Mouse (Mus musculus): ENCODE measurements around the gene Cadps2. TPM values are rescaled to one million over a fixed set of nuclear protein-coding genes. Genes with fewer than 3 reads are reported as not detected.

The Cadps2 gene
- total and polyA plus RNA-seq, 3 experiments: not detected

GRCm38 (mm10) chr6:23678172-23678571 lies 161.0 kb downstream of the Cadps2 start:
- Histone ChIP-seq H3K9me3 (replicated peaks; ENCODE audit: low read length) (no peaks in the 10 kb centered on the region), H3K4me2 (ENCODE audit: insufficient read depth, low read depth, poor library complexity, severe bottlenecking) (no peak overlapping the region), H3K36me3 (replicated peaks in 1 of 2; ENCODE audit: control insufficient read depth in 1 of 2, insufficient read depth in 1 of 2, low read length in 1 of 2) (no peaks in the 10 kb centered on the region), H3K4me1 (ENCODE audit: control insufficient read depth in 1 of 2, insufficient read depth in 2 of 2) (no peaks in the 10 kb centered on the region), H3K27ac (ENCODE audit: insufficient read depth, low read depth) (no peak overlapping the region), H3K4me3 (replicated peaks in 1 of 3; ENCODE audit: low read depth in 2 of 3, low read length in 2 of 3, poor library complexity in 1 of 3) (no peak overlapping the region), H3K79me2 (replicated peaks; ENCODE audit: control insufficient read depth, extremely low read depth, insufficient read depth, poor library complexity, severe bottlenecking) (no peaks in the 10 kb centered on the region), H3K9ac (ENCODE audit: insufficient read depth, low read depth) (no peak overlapping the region), H3K27me3 (replicated peaks) (no peaks in the 10 kb centered on the region)
- DNase-seq (ENCODE audit: extremely low read depth): no peak
- TF ChIP-seq NELFE (IDR thresholded peaks at IDR 0.05; ENCODE audit: low read depth, low read length) (no peak), KAT2A (IDR thresholded peaks at IDR 0.05; ENCODE audit: insufficient replicate concordance, low read length) (no peak), MAFK (IDR thresholded peaks at IDR 0.05; ENCODE audit: insufficient replicate concordance, low read length) (no peak), PAX5 (IDR thresholded peaks at IDR 0.05; ENCODE audit: low read length) (no peak), ZNF384 (IDR thresholded peaks at IDR 0.05; ENCODE audit: low read depth, low read length) (no peak), MXI1 (IDR thresholded peaks at IDR 0.05; ENCODE audit: low read depth, low read length) (no peak)
- in situ Hi-C loops (cut with MboI; ENCODE audit: low pct_ligation_motif_present, low pct_unique_long_range_greater_than_20kb, low sequenced_read_pairs) (no loop called here), dilution Hi-C loops (cut with MboI; ENCODE audit: extremely low pct_ligation_motif_present, extremely low pct_unique_long_range_greater_than_20kb, low sequenced_read_pairs) (no loop called here)

- no peak within 1 kb of the TSS for H3K4me2 ChIP-seq (ENCODE audit: insufficient read depth, low read depth, poor library complexity, severe bottlenecking)
- TF ChIP-seq TCF12 (IDR thresholded peaks at IDR 0.05; ENCODE audit: low read depth, low read length) (no peak), RAD21 (IDR thresholded peaks at IDR 0.05; ENCODE audit: low read depth, low read length) (no peak), ZC3H11A (IDR thresholded peaks at IDR 0.05; ENCODE audit: low read depth, low read length) (no peak), KAT2A (IDR thresholded peaks at IDR 0.05; ENCODE audit: insufficient replicate concordance, low read length) (no peak), MEF2A (IDR thresholded peaks at IDR 0.05; ENCODE audit: borderline replicate concordance, low read depth, low read length) (no peak), NRF1 (IDR thresholded peaks at IDR 0.05; ENCODE audit: low read depth, low read length) (no peak), ZKSCAN1 (IDR thresholded peaks at IDR 0.05; ENCODE audit: borderline replicate concordance, low read depth, low read length) (no peak), IRF4 (IDR thresholded peaks at IDR 0.05; ENCODE audit: low read depth, low read length) (no peak), CHD2 (IDR thresholded peaks at IDR 0.05; ENCODE audit: low read length) (no peak), SIN3A (IDR thresholded peaks at IDR 0.05; ENCODE audit: low read length) (no peak), HCFC1 (IDR thresholded peaks at IDR 0.05; ENCODE audit: low read depth, low read length) (no peak), USF2 (conservative IDR thresholded peaks at IDR 0.05; ENCODE audit: low read depth, low read length) (no peak), MYC (IDR thresholded peaks at IDR 0.05; ENCODE audit: low read depth, low read length) (no peak)
- no peak within 1 kb of the TSS for H3K27ac ChIP-seq (ENCODE audit: insufficient read depth, low read depth)
- DNase-seq (ENCODE audit: extremely low read depth): no peak
- in situ Hi-C loops (cut with MboI; ENCODE audit: low pct_ligation_motif_present, low pct_unique_long_range_greater_than_20kb, low sequenced_read_pairs) (no loop called here), dilution Hi-C loops (cut with MboI; ENCODE audit: extremely low pct_ligation_motif_present, extremely low pct_unique_long_range_greater_than_20kb, low sequenced_read_pairs) (no loop called here)
- no peak within 1 kb of the TSS for H3K4me3 ChIP-seq (replicated peaks in 1 of 3; ENCODE audit: low read depth in 2 of 3, low read length in 2 of 3, poor library complexity in 1 of 3)
- H3K9ac ChIP-seq (ENCODE audit: insufficient read depth, low read depth): no peak within 1 kb of the TSS
- H3K36me3 ChIP-seq (replicated peaks in 1 of 2; ENCODE audit: control insufficient read depth in 1 of 2, insufficient read depth in 1 of 2, low read length in 1 of 2): no peaks in the 10 kb centered on the region
- H3K4me1 ChIP-seq (ENCODE audit: control insufficient read depth in 1 of 2, insufficient read depth in 2 of 2): no peaks in the 10 kb centered on the region
- no peaks in the 10 kb centered on the region for H3K9me3 ChIP-seq (replicated peaks; ENCODE audit: low read length)
- no peaks in the 10 kb centered on the region for H3K27me3 ChIP-seq (replicated peaks)
- no peaks in the 10 kb centered on the region for H3K79me2 ChIP-seq (replicated peaks; ENCODE audit: control insufficient read depth, extremely low read depth, insufficient read depth, poor library complexity, severe bottlenecking)
Measured at GRCm38 (mm10) chr6:23655036-23655435, 184.2 kb downstream of the Cadps2 start, which contains the start of gene Rnf148. Rnf148 (minus strand) TSS chr6:23655136.

All from CH12.LX (cell line).